Mouse (Mus musculus) cortical plate, adult 2 months (tissue): ENCODE measurements around the gene Adh7.

Experiments
- CTCF ChIP-seq: fragments of 200-500 bp; IDR thresholded peaks from 2 replicates; pipeline ENCODE4 v1.5.1; 2011; ENCODE audit warnings: mild to moderate bottlenecking, control low read depth, low read length; ENCODE audit not compliant: insufficient read depth; ENCODE audit errors: extremely low read depth
- POLR2A ChIP-seq: fragments of 200-500 bp; IDR thresholded peaks from 2 replicates; pipeline ENCODE4 v1.6.1; 2011; ENCODE audit warnings: mild to moderate bottlenecking, low read length, control low read depth; ENCODE audit not compliant: insufficient read depth; ENCODE audit errors: extremely low read depth

DNA sequence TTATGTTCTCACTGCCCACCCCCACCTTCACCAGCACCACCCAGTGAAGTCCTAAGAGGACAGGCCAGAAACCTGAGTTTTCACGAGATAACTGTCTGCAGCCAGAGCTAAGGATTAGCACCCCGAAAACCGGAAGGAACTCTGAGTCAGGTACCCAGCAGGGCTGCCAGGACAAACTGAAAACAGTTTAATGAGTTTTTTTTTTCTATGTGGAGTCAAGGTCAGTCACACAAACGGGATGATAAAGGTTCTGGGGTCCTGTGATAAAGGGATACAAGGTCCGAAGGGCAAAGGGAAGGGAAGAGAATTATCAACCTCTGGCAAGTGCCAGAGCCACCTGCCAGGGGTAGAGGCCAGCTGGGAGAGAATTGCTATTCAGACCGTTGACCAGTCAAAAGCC lies 23.8 kb downstream of the Adh7 start:
- no peak for TF ChIP-seq CTCF
- TF ChIP-seq POLR2A, result no peak
